Mouse (Mus musculus): ENCODE data around the gene Zswim8. TPM values are rescaled to one million over a fixed set of nuclear protein-coding genes. Genes with fewer than 3 reads are reported as not detected.

Gene Zswim8
- 29.3 and 30.4 TPM in 2 replicates for polyA plus RNA-seq (2015; fragmentation: Nextera tagmentation; extraction: Ambion mirVana)

DNA sequence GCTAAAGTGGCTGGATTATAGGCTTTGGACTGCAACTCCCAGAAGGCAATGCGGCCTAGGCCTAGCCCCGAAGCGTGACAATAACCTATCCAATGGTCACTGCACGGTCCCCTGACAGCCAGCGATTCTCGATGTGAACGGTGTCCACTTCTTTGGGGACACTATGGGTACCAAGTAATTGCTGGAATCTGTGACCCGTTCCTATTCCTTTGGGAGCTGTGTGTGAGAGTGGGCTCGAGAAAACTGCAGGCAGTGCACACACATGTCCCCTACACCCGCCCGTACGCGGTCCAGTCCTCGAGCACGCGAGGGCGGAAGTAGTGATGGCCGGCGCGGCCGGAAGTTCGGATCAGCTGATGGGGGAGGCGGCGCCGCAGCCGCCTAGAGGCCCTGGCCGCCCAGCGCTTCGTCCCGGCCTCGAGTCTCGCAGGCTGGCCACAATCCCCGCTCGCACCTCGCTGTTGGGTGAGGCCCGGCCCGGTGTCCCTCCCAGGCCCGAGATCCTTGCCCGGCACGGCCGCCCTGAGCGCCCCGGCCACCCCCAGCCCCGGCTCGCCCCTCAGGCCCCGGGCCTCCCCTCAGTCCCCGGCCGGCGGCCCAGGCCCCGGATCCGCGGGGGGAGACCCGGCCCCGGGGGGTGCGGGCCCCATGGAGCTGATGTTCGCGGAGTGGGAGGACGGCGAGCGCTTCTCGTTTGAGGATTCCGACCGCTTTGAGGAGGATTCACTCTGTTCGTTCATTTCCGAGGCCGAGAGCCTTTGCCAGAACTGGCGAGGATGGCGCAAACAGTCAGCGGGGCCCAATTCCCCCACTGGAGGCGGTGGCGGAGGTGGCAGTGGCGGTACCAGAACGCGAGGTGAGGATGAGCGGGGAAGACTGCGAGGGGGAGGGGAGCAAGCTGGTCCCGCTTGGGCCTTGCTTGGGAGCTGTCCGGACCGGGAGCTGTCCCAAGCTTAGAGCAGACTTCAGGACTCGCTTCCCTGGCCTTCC lies at the start of gene Zswim8:
Zswim8 (plus strand) TSS at position 352 of the 990 bp plus-strand sequence.
- H3K4me1 ChIP-seq (replicated peaks; ENCODE audit: control insufficient read depth, insufficient read depth, low read length): peaks cover 19% of the 10 kb centered on the region
- WGBS: under 1% methylated on average over 75 of the region's 80 CpGs
- H3K27me3 ChIP-seq (ENCODE audit: control insufficient read depth, insufficient read depth, low read depth, low read length): no peaks in the 10 kb centered on the region
- peak within 1 kb of the TSS; percentile 90 for H3K27ac ChIP-seq (ENCODE audit: low read length)
- H3K4me2 ChIP-seq (ENCODE audit: low read depth, low read length): peak within 1 kb of the TSS; percentile 73
- H3K36me3 ChIP-seq (ENCODE audit: control insufficient read depth, insufficient read depth, low read length): peaks cover 12% of the 10 kb centered on the region; the same call in 1 of the 2 replicates
- no peaks in the 10 kb centered on the region for H3K9me3 ChIP-seq (ENCODE audit: control insufficient read depth, low read length)
- peak; percentile 94 for ATAC-seq (ENCODE audit: low read depth)
- peak within 1 kb of the TSS; percentile 98 for H3K9ac ChIP-seq (ENCODE audit: low read length)
- peak within 1 kb of the TSS; percentile 99 for H3K4me3 ChIP-seq (ENCODE audit: low read length)

DNA sequence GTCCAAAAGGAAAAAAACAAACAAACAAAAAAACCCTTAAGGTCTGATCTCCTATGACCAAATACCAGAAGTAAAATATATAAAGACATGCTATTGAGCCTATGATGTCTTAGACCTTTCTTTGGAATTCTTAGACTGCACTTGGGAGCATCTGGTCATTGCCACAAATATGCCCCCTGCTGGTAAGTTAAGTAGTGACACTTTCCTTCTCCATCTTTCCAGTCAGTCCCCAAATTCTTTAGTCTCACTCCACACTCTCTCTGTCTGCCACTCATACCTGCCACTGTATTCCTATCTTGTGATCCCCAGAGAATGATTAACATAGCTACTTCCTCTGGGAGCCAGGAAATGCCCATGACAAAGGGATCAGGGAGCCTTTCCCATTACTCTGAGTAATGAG lies 49.0 kb upstream of the Zswim8 start:
- Histone ChIP-seq H3K9ac (ENCODE audit: low read length) (no peak overlapping the region), H3K4me3 (ENCODE audit: low read length) (no peak overlapping the region), H3K4me2 (ENCODE audit: low read depth, low read length) (no peak overlapping the region), H3K9me3 (ENCODE audit: control insufficient read depth, low read length) (no peaks in the 10 kb centered on the region), H3K36me3 (ENCODE audit: control insufficient read depth, insufficient read depth, low read length) (no peaks in the 10 kb centered on the region), H3K27ac (ENCODE audit: low read length) (no peak overlapping the region), H3K27me3 (ENCODE audit: control insufficient read depth, insufficient read depth, low read depth, low read length) (peaks cover 10% of the 10 kb centered on the region; the same call in 1 of the 2 replicates), H3K4me1 (replicated peaks; ENCODE audit: control insufficient read depth, insufficient read depth, low read length) (peaks cover 8% of the 10 kb centered on the region)
- no peak for ATAC-seq (ENCODE audit: low read depth)

DNA sequence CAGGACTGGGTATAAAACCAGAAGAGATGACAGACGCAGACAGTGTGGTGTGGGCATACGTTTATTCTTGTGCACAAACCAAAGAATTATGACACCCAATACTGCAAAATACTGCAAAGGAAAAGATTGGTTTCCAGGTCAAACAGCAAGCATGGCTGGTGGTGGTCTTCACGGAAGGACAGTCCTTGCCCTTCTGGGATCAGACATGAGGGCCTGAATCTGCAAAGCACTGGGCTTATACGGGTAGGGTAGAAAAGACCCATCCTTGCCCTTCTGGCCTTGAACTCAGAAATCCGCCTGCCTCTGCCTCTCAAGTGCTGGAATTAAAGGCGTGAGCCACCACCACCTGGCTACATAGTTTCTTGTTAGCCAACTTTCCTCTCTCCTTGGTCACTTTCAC lies 48.5 kb upstream of the Zswim8 start:
- Histone ChIP-seq H3K27ac (ENCODE audit: low read length) (no peak overlapping the region), H3K4me3 (ENCODE audit: low read length) (no peak overlapping the region), H3K36me3 (ENCODE audit: control insufficient read depth, insufficient read depth, low read length) (no peaks in the 10 kb centered on the region), H3K27me3 (ENCODE audit: control insufficient read depth, insufficient read depth, low read depth, low read length) (peaks cover 10% of the 10 kb centered on the region; the same call in 1 of the 2 replicates), H3K4me2 (ENCODE audit: low read depth, low read length) (no peak overlapping the region), H3K9me3 (ENCODE audit: control insufficient read depth, low read length) (no peaks in the 10 kb centered on the region), H3K9ac (ENCODE audit: low read length) (no peak overlapping the region), H3K4me1 (replicated peaks; ENCODE audit: control insufficient read depth, insufficient read depth, low read length) (peaks cover 8% of the 10 kb centered on the region)
- no peak for ATAC-seq (ENCODE audit: low read depth)
- 81% methylated on average over 6 of the region's 6 CpGs for WGBS

DNA sequence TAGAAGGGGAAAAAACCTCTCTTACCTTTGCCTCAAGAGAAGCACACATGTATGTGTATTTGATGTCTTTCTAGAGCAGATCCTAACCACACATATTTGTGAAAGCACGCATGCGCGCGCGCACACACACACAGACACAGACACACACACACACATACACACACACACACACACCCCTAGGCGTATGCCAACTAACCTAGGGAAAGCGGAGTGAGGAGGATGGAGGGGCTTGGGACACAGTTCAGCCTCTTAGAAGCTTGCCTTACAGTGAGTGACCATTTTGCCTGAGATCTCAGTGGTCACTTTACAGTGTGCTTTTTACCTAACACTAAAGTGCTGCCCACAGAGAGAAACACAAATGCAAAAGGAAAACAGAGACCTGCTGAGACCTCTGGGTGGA lies 47.7 kb upstream of the Zswim8 start:
- H3K27ac ChIP-seq (ENCODE audit: low read length): no peak overlapping the region
- H3K4me2 ChIP-seq (ENCODE audit: low read depth, low read length): no peak overlapping the region
- 96% methylated on average over 7 of the region's 7 CpGs for WGBS

DNA sequence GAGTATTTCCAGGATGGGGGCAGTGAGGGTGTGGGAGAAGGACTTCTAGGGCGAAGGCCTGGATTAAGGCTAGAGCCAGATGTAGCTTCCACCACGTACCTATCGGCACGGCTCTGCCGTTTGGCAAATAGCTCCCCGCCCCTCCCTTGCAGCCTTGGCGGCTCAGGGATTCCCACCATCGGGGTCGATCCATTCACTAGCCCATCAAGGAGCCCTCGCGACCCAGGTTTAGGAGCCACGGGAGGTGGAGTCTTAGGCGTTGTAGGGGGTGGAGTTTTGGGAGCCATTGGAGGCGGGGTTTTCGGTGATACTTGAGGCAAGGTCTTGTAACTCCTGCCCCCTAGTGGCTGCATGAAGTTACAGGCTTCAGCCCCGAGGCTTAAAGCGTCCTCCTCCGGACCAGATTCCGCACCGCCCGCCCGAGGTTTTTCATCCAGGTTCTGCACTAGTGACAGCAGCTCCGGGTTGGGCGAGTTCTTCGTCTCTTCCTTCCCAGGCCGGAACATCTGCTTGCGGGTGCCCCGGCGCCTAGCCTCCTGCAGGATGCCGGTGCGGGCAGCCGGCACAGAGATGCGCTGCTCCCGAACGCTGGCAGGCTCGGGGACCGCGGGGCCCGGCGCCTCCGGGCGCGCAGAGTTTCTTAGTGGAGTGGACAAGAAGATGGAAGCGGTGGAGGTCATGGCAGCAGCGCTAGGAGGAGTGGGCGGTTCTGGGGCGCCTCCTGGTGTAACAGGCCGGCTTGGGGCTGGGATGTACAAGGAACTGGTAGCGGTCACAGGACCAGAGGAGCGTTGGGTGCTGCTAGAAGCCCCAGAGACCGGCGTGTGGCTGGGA lies 46.3 kb upstream of the Zswim8 start:
- H3K9me3 ChIP-seq (ENCODE audit: control insufficient read depth, low read length): no peaks in the 10 kb centered on the region
- peak overlapping the region; percentile 82 for H3K27ac ChIP-seq (ENCODE audit: low read length)
- under 1% methylated on average over 51 of the region's 52 CpGs for WGBS
- no peaks in the 10 kb centered on the region for H3K36me3 ChIP-seq (ENCODE audit: control insufficient read depth, insufficient read depth, low read length)
- peak overlapping the region; percentile 73 for H3K9ac ChIP-seq (ENCODE audit: low read length)
- H3K4me1 ChIP-seq (replicated peaks; ENCODE audit: control insufficient read depth, insufficient read depth, low read length): peaks cover 8% of the 10 kb centered on the region
- peaks cover 10% of the 10 kb centered on the region; the same call in 1 of the 2 replicates for H3K27me3 ChIP-seq (ENCODE audit: control insufficient read depth, insufficient read depth, low read depth, low read length)
- peak overlapping the region; percentile 97 for H3K4me2 ChIP-seq (ENCODE audit: low read depth, low read length)
- peak overlapping the region; percentile 79 for H3K4me3 ChIP-seq (ENCODE audit: low read length)
- peak; percentile 91 for ATAC-seq (ENCODE audit: low read depth)

More for the DNA sequence above, 47.7 kb upstream of the Zswim8 start:
- no peak for ATAC-seq (ENCODE audit: low read depth)
- no peak overlapping the region for H3K4me3 ChIP-seq (ENCODE audit: low read length)
- no peak overlapping the region for H3K9ac ChIP-seq (ENCODE audit: low read length)
- H3K27me3 ChIP-seq (ENCODE audit: control insufficient read depth, insufficient read depth, low read depth, low read length): peaks cover 10% of the 10 kb centered on the region; the same call in 1 of the 2 replicates
- H3K36me3 ChIP-seq (ENCODE audit: control insufficient read depth, insufficient read depth, low read length): no peaks in the 10 kb centered on the region
- peaks cover 8% of the 10 kb centered on the region for H3K4me1 ChIP-seq (replicated peaks; ENCODE audit: control insufficient read depth, insufficient read depth, low read length)
- H3K9me3 ChIP-seq (ENCODE audit: control insufficient read depth, low read length): no peaks in the 10 kb centered on the region

DNA sequence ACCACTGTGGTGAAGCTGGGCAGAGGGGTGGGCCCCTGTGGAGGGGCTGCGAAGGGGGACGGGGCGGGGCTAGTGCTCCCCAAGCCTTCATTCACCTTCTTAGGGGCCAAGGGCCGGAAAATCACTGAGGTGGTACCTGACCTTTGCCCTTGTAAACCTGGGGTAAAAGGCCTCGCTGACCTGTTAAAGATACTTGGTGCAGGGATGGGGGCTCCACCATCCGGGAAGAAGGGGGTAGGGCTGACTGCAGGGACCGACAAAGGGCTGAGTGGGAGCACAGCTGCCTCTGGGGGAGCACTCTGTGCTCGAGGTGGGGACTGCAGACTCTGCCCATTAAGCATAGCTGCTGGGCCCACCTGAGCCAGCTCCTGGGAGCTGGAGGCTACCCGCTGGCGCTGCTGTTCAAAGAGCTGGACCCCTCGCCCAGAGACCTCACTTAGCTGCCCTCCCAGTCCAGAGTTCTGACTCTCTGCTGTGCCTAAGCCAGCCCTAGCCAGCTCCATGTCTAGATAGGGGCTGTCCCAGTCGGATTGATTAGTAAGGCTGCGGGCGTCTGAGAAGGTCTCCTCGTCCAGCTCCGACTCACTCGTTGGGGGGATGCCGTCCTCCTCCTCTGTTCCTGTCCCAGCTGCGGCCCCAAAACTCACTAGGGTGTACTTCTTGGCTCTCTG lies 45.6 kb upstream of the Zswim8 start:
- H3K9ac ChIP-seq (ENCODE audit: low read length): peak overlapping the region; percentile 73
- peaks cover 8% of the 10 kb centered on the region for H3K4me1 ChIP-seq (replicated peaks; ENCODE audit: control insufficient read depth, insufficient read depth, low read length)
- no peaks in the 10 kb centered on the region for H3K36me3 ChIP-seq (ENCODE audit: control insufficient read depth, insufficient read depth, low read length)
- H3K4me2 ChIP-seq (ENCODE audit: low read depth, low read length): peak overlapping the region; percentile 97
- H3K9me3 ChIP-seq (ENCODE audit: control insufficient read depth, low read length): no peaks in the 10 kb centered on the region
- peak; percentile 35; the same call in 1 of the 2 replicates for ATAC-seq (ENCODE audit: low read depth)
- peak overlapping the region; percentile 79 for H3K4me3 ChIP-seq (ENCODE audit: low read length)
- peaks cover 10% of the 10 kb centered on the region; the same call in 1 of the 2 replicates for H3K27me3 ChIP-seq (ENCODE audit: control insufficient read depth, insufficient read depth, low read depth, low read length)
- peak overlapping the region; percentile 82 for H3K27ac ChIP-seq (ENCODE audit: low read length)
- 12% methylated on average over 19 of the region's 19 CpGs for WGBS

DNA sequence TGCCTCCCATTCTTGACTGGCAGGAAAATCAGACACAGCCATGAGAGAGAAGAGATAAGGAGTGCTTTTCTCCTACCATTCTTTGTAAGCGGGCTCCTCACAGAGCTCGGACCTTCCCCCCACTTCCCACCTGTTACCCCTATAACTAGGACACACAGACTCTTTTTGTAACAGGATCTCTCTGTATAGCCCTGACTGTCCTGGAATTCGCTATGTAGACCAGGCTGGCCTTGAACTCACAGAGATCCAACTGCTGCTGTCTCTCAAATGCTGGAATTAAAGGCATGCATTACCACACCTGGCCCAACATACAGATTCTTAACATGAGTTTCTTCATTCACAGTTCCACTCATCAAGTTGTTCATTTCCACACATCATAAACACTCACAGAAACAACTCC lies 44.6 kb upstream of the Zswim8 start:
- 77% methylated on average over 3 of the region's 3 CpGs for WGBS
- Histone ChIP-seq H3K9me3 (ENCODE audit: control insufficient read depth, low read length) (no peaks in the 10 kb centered on the region), H3K36me3 (ENCODE audit: control insufficient read depth, insufficient read depth, low read length) (no peaks in the 10 kb centered on the region), H3K27ac (ENCODE audit: low read length) (no peak overlapping the region), H3K4me3 (ENCODE audit: low read length) (no peak overlapping the region), H3K9ac (ENCODE audit: low read length) (no peak overlapping the region), H3K4me1 (replicated peaks; ENCODE audit: control insufficient read depth, insufficient read depth, low read length) (peaks cover 8% of the 10 kb centered on the region), H3K4me2 (ENCODE audit: low read depth, low read length) (no peak overlapping the region), H3K27me3 (ENCODE audit: control insufficient read depth, insufficient read depth, low read depth, low read length) (peaks cover 10% of the 10 kb centered on the region; the same call in 1 of the 2 replicates)
- no peak for ATAC-seq (ENCODE audit: low read depth)

DNA sequence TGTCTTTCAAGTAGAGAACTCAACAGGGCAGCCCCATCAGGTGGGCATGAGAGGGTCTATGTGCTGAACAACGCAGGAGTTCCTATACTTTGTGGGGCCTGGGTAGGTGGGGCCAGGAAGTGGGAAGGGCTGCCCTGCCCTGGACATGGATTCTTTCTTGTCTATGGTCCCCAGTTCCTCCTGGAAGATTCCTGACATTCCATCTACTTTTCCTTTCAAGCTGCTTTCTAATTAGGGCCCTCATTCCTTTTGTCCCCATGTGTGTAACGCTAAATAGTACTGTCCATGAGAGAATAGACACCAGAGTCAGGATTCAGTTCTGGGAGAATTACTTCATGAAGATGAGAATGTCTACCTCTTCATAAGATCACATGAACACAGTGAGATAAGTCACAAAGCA lies 43.8 kb upstream of the Zswim8 start:
- WGBS: 43% methylated on average over 2 of the region's 2 CpGs
- Histone ChIP-seq H3K36me3 (ENCODE audit: control insufficient read depth, insufficient read depth, low read length) (no peaks in the 10 kb centered on the region), H3K27ac (ENCODE audit: low read length) (no peak overlapping the region), H3K4me3 (ENCODE audit: low read length) (no peak overlapping the region), H3K9me3 (ENCODE audit: control insufficient read depth, low read length) (no peaks in the 10 kb centered on the region), H3K4me2 (ENCODE audit: low read depth, low read length) (no peak overlapping the region), H3K27me3 (ENCODE audit: control insufficient read depth, insufficient read depth, low read depth, low read length) (peaks cover 10% of the 10 kb centered on the region; the same call in 1 of the 2 replicates), H3K4me1 (replicated peaks; ENCODE audit: control insufficient read depth, insufficient read depth, low read length) (peaks cover 8% of the 10 kb centered on the region), H3K9ac (ENCODE audit: low read length) (no peak overlapping the region)
- ATAC-seq (ENCODE audit: low read depth): no peak
